Mouse (Mus musculus) bone marrow macrophage, adult 2 months (primary cell): ENCODE measurements around the gene Dhx57.

Source experiments
- CTCF ChIP-seq: IDR thresholded peaks from 2 replicates; pipeline ENCODE4 v1.5.1; 2012; ENCODE audit warnings: low read depth, mild to moderate bottlenecking, low read length, moderate library complexity
- POLR2A ChIP-seq: IDR thresholded peaks from 2 replicates; pipeline ENCODE4 v1.6.1; 2012; ENCODE audit warnings: mild to moderate bottlenecking, low read depth, low read length, borderline replicate concordance

DNA sequence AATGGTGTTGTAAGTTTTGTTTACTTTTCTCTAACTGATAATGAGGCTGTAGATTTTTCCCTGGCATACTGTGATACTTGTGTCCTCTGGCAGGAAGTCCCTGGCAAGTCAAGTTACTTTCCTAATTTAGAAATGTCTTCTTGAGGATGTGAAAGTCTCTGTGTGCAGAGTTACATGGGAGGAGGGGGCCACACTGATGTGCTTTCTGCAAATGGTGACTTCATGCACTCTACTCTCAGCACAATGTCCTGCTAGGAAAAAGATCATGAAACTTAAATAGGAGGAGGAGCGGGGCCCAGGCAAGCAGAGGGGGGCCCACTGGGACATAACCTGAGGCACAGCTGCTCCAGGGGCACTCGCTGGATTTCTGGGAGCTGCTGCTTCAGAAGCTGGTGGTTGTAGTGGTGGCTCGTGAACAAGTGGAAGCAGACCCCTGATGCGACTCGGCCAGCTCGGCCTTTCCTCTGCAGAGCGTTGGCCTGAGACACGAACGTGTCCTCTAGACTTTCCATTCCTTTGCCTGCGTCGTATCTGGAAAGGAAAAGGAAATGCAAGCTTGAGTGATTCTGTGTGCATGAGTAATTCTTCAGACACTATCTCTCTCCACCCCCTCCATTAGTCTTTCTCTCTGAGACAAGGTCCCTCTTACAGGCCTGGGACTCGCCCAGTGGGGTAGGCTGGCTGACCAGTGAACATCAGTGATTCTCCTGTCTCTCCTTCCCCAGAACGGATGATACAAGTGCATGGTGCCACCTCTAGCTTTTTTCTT is 37.3 kb downstream of the Dhx57 start:
- no peak for TF ChIP-seq CTCF
- TF ChIP-seq POLR2A, result no peak
